Mouse (Mus musculus) liver, postnatal 0 days (tissue): ENCODE results near the gene Myl9. TPM values are rescaled to one million over a fixed set of nuclear protein-coding genes. Genes with fewer than 3 reads are reported as not detected.

Source experiments
- ATAC-seq: fragments of 200-750 bp; cut with Nextera tagmentation; 2 replicates; pipeline ENCODE4 v1.8.0; 2017; ENCODE audit warnings: mild to moderate bottlenecking, moderate library complexity
- DNase-seq: peaks from one replicate; pipeline ENCODE4 v3.0.0-alpha.2; 2016
- H3K27ac ChIP-seq: fragments of 300-500 bp; sonication (generic); 2 replicates; pipeline ENCODE4 v1.5.1; 2014; ENCODE audit warnings: antibody characterized with exemption, moderate library complexity, mild to moderate bottlenecking, low read depth
- H3K27me3 ChIP-seq: fragments of 300-500 bp; sonication (generic); 2 replicates; pipeline ENCODE4 v1.6.1; 2014; ENCODE audit warnings: low read length, control low read depth, mixed read lengths; ENCODE audit not compliant: insufficient read depth
- H3K36me3 ChIP-seq: fragments of 300-500 bp; sonication (generic); replicated peaks from 2 replicates; pipeline ENCODE4 v1.6.1; 2014; ENCODE audit warnings: mild to moderate bottlenecking, control low read depth, low read length, moderate library complexity, mixed read lengths; ENCODE audit not compliant: insufficient read depth
- H3K4me1 ChIP-seq: fragments of 300-500 bp; sonication (generic); 2 replicates; pipeline ENCODE4 v1.6.1; 2014; ENCODE audit warnings: antibody characterized with exemption, mild to moderate bottlenecking, control low read depth; ENCODE audit not compliant: insufficient read depth
- H3K4me2 ChIP-seq: fragments of 300-500 bp; sonication (generic); 2 replicates; pipeline ENCODE4 v1.6.1; 2014; ENCODE audit warnings: low read depth, mild to moderate bottlenecking, low read length, moderate library complexity, mixed read lengths
- H3K4me3 ChIP-seq: fragments of 300-500 bp; sonication (generic); 2 replicates; pipeline ENCODE4 v1.5.1; 2014; ENCODE audit warnings: low read depth, low read length
- H3K9ac ChIP-seq: fragments of 300-500 bp; sonication (generic); replicated peaks from 2 replicates; pipeline ENCODE4 v1.6.1; 2014; ENCODE audit warnings: mild to moderate bottlenecking, moderate library complexity
- H3K9me3 ChIP-seq: fragments of 300-500 bp; sonication (generic); 2 replicates; pipeline ENCODE4 v1.6.1; 2016; ENCODE audit warnings: mild to moderate bottlenecking, control low read depth, low read length, mixed read lengths
- CTCF ChIP-seq: sonication (generic); IDR thresholded peaks from 2 replicates; pipeline ENCODE4 v1.5.1; 2016; ENCODE audit warnings: antibody characterized with exemption, low read depth
- EP300 ChIP-seq: IDR thresholded peaks from 2 replicates; pipeline ENCODE4 v1.6.1; 2016; ENCODE audit warnings: antibody characterized with exemption, low read depth, mild to moderate bottlenecking
- WGBS: fragments of 180-500 bp; shearing (Covaris S2); extraction: QIAGEN DNeasy Blood & Tissue Kit; methylation state at CpG from one replicate; pipeline ENCODE4 v1.1.7; 2014; ENCODE audit not compliant: insufficient replicate concordance; 5-methylcytosine and 5-hydroxymethylcytosine counted together
- polyA plus RNA-seq: library from polyadenylated mRNA; unstranded; fragments of >200 nt; fragmentation: Nextera tagmentation; extraction: Ambion mirVana; gene quantifications from 2 replicates; pipeline ENCODE4 v1.2.1, GENCODE M21; 2015

Gene Myl9
- polyA plus RNA-seq, 1 experiment from 2014 or later, result 51.2 TPM

- no peaks in the 10 kb centered on the region for H3K36me3 ChIP-seq
- DNase-seq, result no peak
- TF ChIP-seq EP300 (no peak), CTCF (no peak)
- peak overlapping the region; percentile 20; the same call in 1 of the 2 replicates for H3K4me3 ChIP-seq
- H3K4me1 ChIP-seq, result peaks cover 16% of the 10 kb centered on the region
- H3K27me3 ChIP-seq, result peaks cover 12% of the 10 kb centered on the region; the same call in 1 of the 2 replicates
- peak overlapping the region; percentile 62 for H3K4me2 ChIP-seq
- H3K9ac ChIP-seq, result peak overlapping the region; percentile 8; the same call in 1 of the 2 replicates
- H3K27ac ChIP-seq, result no peak overlapping the region
- H3K9me3 ChIP-seq, result no peaks in the 10 kb centered on the region
- WGBS, result 35% methylated on average over 17 of the region's 17 CpGs
- ATAC-seq, result no peak
These were observed 525 bp downstream of the Myl9 start for GRCm38 (mm10) chr2:156775455-156776435.

- Histone ChIP-seq H3K27ac (peak overlapping the region; percentile 6; the same call in 1 of the 2 replicates), H3K4me1 (peaks cover 28% of the 10 kb centered on the region), H3K9ac (no peak overlapping the region), H3K4me3 (no peak overlapping the region), H3K27me3 (peaks cover 12% of the 10 kb centered on the region; the same call in 1 of the 2 replicates), H3K9me3 (no peaks in the 10 kb centered on the region), H3K4me2 (peak overlapping the region; percentile 38), H3K36me3 (no peaks in the 10 kb centered on the region)
- DNase-seq (no peak), ATAC-seq (no peak)
- TF ChIP-seq CTCF, result no peak
- no peak for TF ChIP-seq EP300
- WGBS, result 63% methylated on average over 2 of the region's 2 CpGs
These were observed 1.7 kb downstream of the Myl9 start for GRCm38 (mm10) chr2:156776907-156777306.

GRCm38 (mm10) chr2:156777326-156778004, 2.2 kb downstream of the Myl9 start:
- Histone ChIP-seq H3K27ac (peak overlapping the region; percentile 6; the same call in 1 of the 2 replicates), H3K36me3 (no peaks in the 10 kb centered on the region), H3K4me1 (peaks cover 30% of the 10 kb centered on the region), H3K9me3 (no peaks in the 10 kb centered on the region), H3K9ac (no peak overlapping the region), H3K4me3 (no peak overlapping the region), H3K27me3 (peaks cover 12% of the 10 kb centered on the region; the same call in 1 of the 2 replicates), H3K4me2 (peak overlapping the region; percentile 32)
- no peak for DNase-seq
- 0 out of 2 replicates have a peak, but pooled peaks have one; percentile 13 for TF ChIP-seq CTCF
- no peak for TF ChIP-seq EP300
- 38% methylated on average over 7 of the region's 7 CpGs for WGBS
- no peak for ATAC-seq

GRCm38 (mm10) chr2:156778571-156778970, 3.4 kb downstream of the Myl9 start:
- peaks cover 38% of the 10 kb centered on the region for H3K4me1 ChIP-seq
- H3K9ac ChIP-seq, result no peak overlapping the region
- TF ChIP-seq CTCF, result no peak
- no peak for TF ChIP-seq EP300
- no peaks in the 10 kb centered on the region for H3K36me3 ChIP-seq
- DNase-seq (no peak), ATAC-seq (no peak)
- no peak overlapping the region for H3K4me2 ChIP-seq
- H3K27ac ChIP-seq, result no peak overlapping the region
- peaks cover 12% of the 10 kb centered on the region; the same call in 1 of the 2 replicates for H3K27me3 ChIP-seq
- H3K4me3 ChIP-seq, result no peak overlapping the region
- no peaks in the 10 kb centered on the region for H3K9me3 ChIP-seq
- 66% methylated on average over 8 of the region's 8 CpGs for WGBS

- Histone ChIP-seq H3K27me3 (peaks cover 12% of the 10 kb centered on the region; the same call in 1 of the 2 replicates), H3K4me1 (peaks cover 38% of the 10 kb centered on the region), H3K4me3 (no peak overlapping the region), H3K9me3 (no peaks in the 10 kb centered on the region), H3K36me3 (no peaks in the 10 kb centered on the region), H3K4me2 (no peak overlapping the region), H3K9ac (no peak overlapping the region), H3K27ac (no peak overlapping the region)
- ATAC-seq (no peak), DNase-seq (no peak)
- TF ChIP-seq CTCF (no peak), EP300 (no peak)
- 64% methylated on average over 5 of the region's 5 CpGs for WGBS
These were observed 3.8 kb downstream of the Myl9 start for GRCm38 (mm10) chr2:156779036-156779435.

- peaks cover 12% of the 10 kb centered on the region; the same call in 1 of the 2 replicates for H3K27me3 ChIP-seq
- H3K27ac ChIP-seq, result no peak overlapping the region
- no peak overlapping the region for H3K9ac ChIP-seq
- no peak for ATAC-seq
- peaks cover 38% of the 10 kb centered on the region for H3K4me1 ChIP-seq
- H3K9me3 ChIP-seq, result no peaks in the 10 kb centered on the region
- H3K36me3 ChIP-seq, result no peaks in the 10 kb centered on the region
- no peak overlapping the region for H3K4me3 ChIP-seq
- WGBS, result 35% methylated on average over 2 of the region's 2 CpGs
- no peak for TF ChIP-seq EP300
- no peak for TF ChIP-seq CTCF
- DNase-seq, result no peak
- H3K4me2 ChIP-seq, result no peak overlapping the region
These were observed 4.3 kb downstream of the Myl9 start for GRCm38 (mm10) chr2:156779488-156779887.
